Mouse (Mus musculus) midbrain, embryonic 11.5 days (tissue): ENCODE measurements around the gene Robo1. TPM values are rescaled to one million over a fixed set of nuclear protein-coding genes. Genes with fewer than 3 reads are reported as not detected.

Experiments used
- ATAC-seq: fragments of 200-750 bp; cut with Nextera tagmentation; 2 replicates; pipeline ENCODE4 v1.8.0; 2017; ENCODE audit warnings: moderate TSS enrichment, moderate library complexity; ENCODE audit not compliant: low FRiP score
- DNase-seq: peaks from one replicate; pipeline ENCODE4 v3.0.0; 2015; ENCODE audit warnings: low spot score; ENCODE audit errors: missing footprints
- H3K27ac ChIP-seq: fragments of 300-500 bp; sonication (generic); 2 replicates; pipeline ENCODE4 v1.5.1; 2014; ENCODE audit warnings: low read depth, low read length
- H3K27me3 ChIP-seq: fragments of 300-500 bp; sonication (generic); 2 replicates; pipeline ENCODE4 v1.6.1; 2014; ENCODE audit warnings: mild to moderate bottlenecking, low read length, moderate library complexity, mixed read lengths; ENCODE audit not compliant: control insufficient read depth, insufficient read depth
- H3K36me3 ChIP-seq: fragments of 300-500 bp; sonication (generic); 2 replicates; pipeline ENCODE4 v1.6.1; 2014; ENCODE audit warnings: mild to moderate bottlenecking, low read length, moderate library complexity, mixed read lengths; ENCODE audit not compliant: control insufficient read depth, insufficient read depth
- H3K4me1 ChIP-seq: fragments of 300-500 bp; sonication (generic); 2 replicates; pipeline ENCODE4 v1.6.1; 2014; ENCODE audit warnings: low read length; ENCODE audit not compliant: control insufficient read depth, insufficient read depth
- H3K4me2 ChIP-seq: fragments of 300-500 bp; sonication (generic); 2 replicates; pipeline ENCODE4 v1.6.1; 2014; ENCODE audit warnings: mild to moderate bottlenecking, moderate library complexity
- H3K4me3 ChIP-seq: fragments of 300-500 bp; sonication (generic); 2 replicates; pipeline ENCODE4 v1.5.1; 2014; ENCODE audit warnings: low read depth, low read length
- H3K9ac ChIP-seq: fragments of 300-500 bp; sonication (generic); 2 replicates; pipeline ENCODE4 v1.6.1; 2014; ENCODE audit warnings: low read length
- H3K9me3 ChIP-seq: fragments of 300-500 bp; sonication (generic); 2 replicates; pipeline ENCODE4 v1.6.1; 2016; ENCODE audit warnings: low read length; ENCODE audit not compliant: control insufficient read depth
- WGBS: fragments of 180-500 bp; shearing (Covaris S2); extraction: QIAGEN DNeasy Blood & Tissue Kit; methylation state at CpG from one replicate; pipeline ENCODE4 v1.1.7; 2014; 5-methylcytosine and 5-hydroxymethylcytosine counted together
- polyA plus RNA-seq: library from polyadenylated mRNA; unstranded; fragments of >200 nt; fragmentation: Nextera tagmentation; extraction: Ambion mirVana; gene quantifications from 2 replicates; pipeline ENCODE4 v1.2.1, GENCODE M21; 2014

Robo1 gene
- polyA plus RNA-seq, 1 experiment from 2014 or later: 44.4 TPM

DNA sequence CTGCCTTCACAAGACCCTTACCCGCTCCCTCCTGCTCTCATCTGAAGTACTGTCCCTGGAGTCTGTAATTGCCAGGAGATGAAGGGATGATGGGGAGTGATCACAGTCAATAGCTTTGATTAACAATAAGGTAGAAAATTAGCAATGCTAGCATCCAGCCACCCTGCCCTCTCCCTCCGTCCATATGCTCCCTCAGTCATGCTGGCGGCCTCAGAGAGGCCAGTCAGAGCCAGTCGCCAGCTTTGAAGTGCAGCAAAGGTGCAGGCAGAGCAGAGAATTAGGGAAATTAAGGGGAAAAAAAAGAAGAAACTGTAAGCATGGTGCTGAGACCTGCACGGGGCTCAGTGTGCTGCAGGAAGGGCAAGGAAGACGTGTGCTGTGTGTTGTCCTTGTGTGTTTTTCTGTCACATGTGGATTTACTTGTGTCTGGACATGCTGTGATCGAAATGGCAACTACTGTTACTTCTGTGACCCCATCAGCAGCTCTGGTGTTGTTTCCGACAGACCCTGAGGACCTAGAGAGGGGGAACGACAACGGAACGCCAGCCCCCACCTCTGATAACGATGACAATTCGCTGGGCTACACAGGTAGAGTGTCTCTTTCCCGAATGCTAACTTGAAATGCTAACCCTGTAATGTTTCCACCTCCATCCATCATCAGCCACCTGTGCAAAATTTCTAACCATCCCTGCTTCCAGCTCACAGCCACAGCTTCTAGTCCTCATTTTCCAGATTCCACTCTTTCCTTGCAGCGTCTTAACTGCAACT lies 255.3 kb downstream of the Robo1 start:
- DNase-seq (no peak), ATAC-seq (peak; percentile 73)
- WGBS: 27% methylated on average over 15 of the region's 15 CpGs
- Histone ChIP-seq H3K4me2 (peak overlapping the region; percentile 25; the same call in 1 of the 2 replicates), H3K4me3 (peak overlapping the region; percentile 13; the same call in 1 of the 2 replicates), H3K27ac (peak overlapping the region; percentile 38; the same call in 1 of the 2 replicates), H3K9me3 (no peaks in the 10 kb centered on the region), H3K9ac (peak overlapping the region; percentile 17; the same call in 1 of the 2 replicates), H3K4me1 (peaks cover 16% of the 10 kb centered on the region), H3K27me3 (no peaks in the 10 kb centered on the region), H3K36me3 (no peaks in the 10 kb centered on the region)

DNA sequence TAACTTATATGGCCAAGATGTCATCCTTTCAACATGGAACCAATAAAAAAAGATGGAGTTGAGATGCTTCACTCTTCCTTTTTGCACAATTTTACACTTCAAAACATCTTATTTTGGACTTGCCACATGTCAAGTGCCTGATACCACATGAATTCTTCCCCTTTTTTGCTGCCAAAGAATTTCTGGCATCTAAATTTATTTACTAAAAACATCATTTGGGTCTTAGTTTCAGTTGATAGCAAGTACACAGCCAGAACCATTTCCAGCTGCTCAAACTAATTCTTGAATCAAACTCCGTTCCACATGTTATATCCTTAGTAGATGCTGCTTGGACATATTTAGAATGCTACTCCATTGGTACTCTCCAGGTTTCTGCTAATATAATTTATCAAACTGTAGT lies 267.1 kb downstream of the Robo1 start:
- Histone ChIP-seq H3K27me3 (no peaks in the 10 kb centered on the region), H3K36me3 (no peaks in the 10 kb centered on the region), H3K9ac (no peak overlapping the region), H3K4me3 (no peak overlapping the region), H3K4me1 (no peaks in the 10 kb centered on the region), H3K4me2 (no peak overlapping the region), H3K9me3 (no peaks in the 10 kb centered on the region), H3K27ac (no peak overlapping the region)
- 96% methylated on average over 1 of the region's 1 CpGs for WGBS
- DNase-seq (no peak), ATAC-seq (no peak)

DNA sequence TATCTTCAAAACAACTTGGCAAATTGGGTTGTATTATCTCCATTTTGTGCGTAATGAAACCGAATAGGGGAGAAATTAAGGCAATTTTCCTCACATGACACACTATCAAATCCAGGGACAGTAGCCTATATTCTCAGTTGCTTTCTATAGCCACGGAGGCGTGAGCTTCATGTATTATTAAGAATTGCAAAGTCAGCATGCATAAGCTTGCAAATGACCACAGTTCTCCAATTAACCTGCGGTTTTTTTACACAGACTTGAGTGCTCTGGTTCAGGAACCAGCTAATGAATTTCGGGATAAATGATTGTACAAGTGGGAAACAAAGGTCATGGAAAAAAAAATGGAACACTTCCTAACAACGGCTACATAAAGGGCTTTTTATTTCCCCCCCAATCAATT lies 268.9 kb downstream of the Robo1 start:
- Histone ChIP-seq H3K27ac (no peak overlapping the region), H3K9me3 (no peaks in the 10 kb centered on the region), H3K36me3 (no peaks in the 10 kb centered on the region), H3K4me3 (no peak overlapping the region), H3K4me1 (no peaks in the 10 kb centered on the region), H3K9ac (no peak overlapping the region), H3K4me2 (no peak overlapping the region), H3K27me3 (no peaks in the 10 kb centered on the region)
- no peak for ATAC-seq
- WGBS: 78% methylated on average over 7 of the region's 7 CpGs
- no peak for DNase-seq

DNA sequence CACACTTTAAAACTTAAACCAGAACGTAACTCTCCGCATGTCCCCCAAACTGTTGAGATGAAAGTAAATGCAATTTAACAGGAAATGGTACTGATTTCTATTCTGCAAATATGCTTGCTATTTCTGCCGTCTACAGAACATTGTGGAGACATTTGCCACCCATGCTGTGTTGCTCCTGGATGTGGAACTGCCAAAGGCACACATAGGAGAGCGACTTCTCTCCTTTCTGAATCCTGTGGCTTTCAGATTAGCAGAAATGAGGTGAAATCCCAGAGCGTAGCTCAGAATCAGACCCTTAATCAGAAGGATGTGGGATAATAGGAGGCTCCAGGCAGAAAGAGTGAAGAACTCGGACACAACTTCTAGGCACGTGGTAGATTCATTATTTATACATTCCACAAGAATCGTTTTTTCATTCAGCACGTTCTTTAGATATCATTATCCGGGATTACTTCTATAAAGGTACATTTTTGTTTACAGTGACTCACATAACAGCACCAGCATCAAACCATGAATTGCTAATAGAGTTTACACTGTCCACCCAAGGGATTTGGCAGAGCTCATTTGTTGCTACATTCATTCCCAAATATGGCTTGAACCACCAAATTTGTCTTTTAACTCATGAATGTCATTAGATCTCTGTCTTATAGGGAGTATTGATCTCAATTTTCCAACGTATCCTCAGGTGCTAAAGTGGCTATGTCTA lies 276.5 kb downstream of the Robo1 start:
- no peak for DNase-seq
- Histone ChIP-seq H3K4me2 (no peak overlapping the region), H3K9ac (no peak overlapping the region), H3K4me3 (no peak overlapping the region), H3K27ac (no peak overlapping the region), H3K27me3 (no peaks in the 10 kb centered on the region), H3K4me1 (no peaks in the 10 kb centered on the region), H3K9me3 (no peaks in the 10 kb centered on the region), H3K36me3 (no peaks in the 10 kb centered on the region)
- ATAC-seq: peak; percentile 59; the same call in 1 of the 2 replicates
- 71% methylated on average over 11 of the region's 11 CpGs for WGBS

DNA sequence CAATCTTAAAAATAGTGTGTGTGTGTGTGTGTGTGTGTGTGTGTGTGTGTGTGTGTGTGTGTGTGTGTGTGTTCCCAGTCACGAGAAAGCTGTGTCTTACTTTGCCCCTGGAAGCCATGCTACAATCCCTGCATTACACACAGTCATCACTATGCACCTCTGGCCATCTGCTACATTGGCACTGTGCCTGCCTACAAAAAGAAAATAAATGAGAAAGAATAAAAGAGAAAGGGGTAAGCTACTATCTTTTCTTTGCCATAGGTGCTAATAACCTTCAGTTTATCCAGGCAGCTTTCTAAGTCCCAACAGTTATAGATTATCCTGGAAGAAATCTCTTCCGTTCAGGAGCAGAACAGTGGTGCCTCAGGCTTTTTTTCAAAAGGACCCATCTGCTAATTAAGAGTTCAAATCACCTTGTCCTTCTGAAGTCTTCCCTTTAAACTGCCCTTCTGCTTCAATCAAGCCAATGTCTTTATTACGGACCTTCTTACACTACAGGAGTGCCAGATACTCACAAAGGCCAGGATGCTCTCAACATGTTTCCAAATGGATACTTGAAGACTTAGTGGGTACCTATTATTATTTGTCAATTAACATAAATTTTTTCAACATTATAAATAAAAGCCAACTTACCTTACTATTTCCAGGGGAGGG lies 277.2 kb downstream of the Robo1 start:
- no peaks in the 10 kb centered on the region for H3K9me3 ChIP-seq
- H3K27me3 ChIP-seq: no peaks in the 10 kb centered on the region
- H3K36me3 ChIP-seq: no peaks in the 10 kb centered on the region
- peak overlapping the region; percentile 14; the same call in 1 of the 2 replicates for H3K27ac ChIP-seq
- WGBS: 67% methylated on average over 3 of the region's 3 CpGs
- no peak overlapping the region for H3K4me2 ChIP-seq
- H3K4me1 ChIP-seq: no peaks in the 10 kb centered on the region
- ATAC-seq (peak; percentile 69), DNase-seq (no peak)
- H3K9ac ChIP-seq: no peak overlapping the region
- no peak overlapping the region for H3K4me3 ChIP-seq

DNA sequence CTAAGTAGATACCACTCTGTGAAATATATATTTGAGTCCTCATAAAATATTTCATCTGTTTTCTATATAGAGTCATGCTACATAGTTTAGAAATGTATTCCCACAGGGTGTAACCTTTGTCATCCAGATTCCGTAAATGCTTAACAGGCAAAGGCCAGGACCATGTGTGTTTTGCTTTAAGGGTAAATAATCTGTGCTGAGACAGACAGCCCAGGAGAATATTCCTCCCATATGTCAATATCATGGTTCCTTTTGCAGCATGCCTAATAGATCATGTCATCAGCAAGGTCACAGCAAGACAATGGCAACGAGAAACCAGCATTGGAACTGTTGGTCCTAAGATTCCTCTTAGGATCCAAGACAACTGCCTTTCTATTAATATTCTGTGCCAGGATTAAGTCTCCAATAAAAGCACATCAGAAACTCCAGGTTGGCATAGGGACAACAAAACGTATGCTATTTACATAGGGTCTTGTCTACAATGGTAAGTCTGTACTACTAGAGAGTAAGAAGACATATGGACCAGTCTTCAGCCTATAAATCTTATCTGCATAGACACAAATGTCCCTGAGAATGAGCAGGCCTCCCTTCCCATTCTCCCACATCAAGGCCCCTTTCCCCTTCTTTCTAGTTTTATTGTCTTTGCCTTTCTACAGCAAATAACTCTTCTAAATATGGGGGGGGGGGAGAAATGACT lies 279.4 kb downstream of the Robo1 start:
- ATAC-seq (peak; percentile 56; the same call in 1 of the 2 replicates), DNase-seq (no peak)
- no peak overlapping the region for H3K27ac ChIP-seq
- H3K9ac ChIP-seq: no peak overlapping the region
- no peaks in the 10 kb centered on the region for H3K36me3 ChIP-seq
- H3K9me3 ChIP-seq: no peaks in the 10 kb centered on the region
- WGBS: 67% methylated on average over 3 of the region's 3 CpGs
- no peaks in the 10 kb centered on the region for H3K27me3 ChIP-seq
- H3K4me3 ChIP-seq: no peak overlapping the region
- H3K4me2 ChIP-seq: no peak overlapping the region
- no peaks in the 10 kb centered on the region for H3K4me1 ChIP-seq

DNA sequence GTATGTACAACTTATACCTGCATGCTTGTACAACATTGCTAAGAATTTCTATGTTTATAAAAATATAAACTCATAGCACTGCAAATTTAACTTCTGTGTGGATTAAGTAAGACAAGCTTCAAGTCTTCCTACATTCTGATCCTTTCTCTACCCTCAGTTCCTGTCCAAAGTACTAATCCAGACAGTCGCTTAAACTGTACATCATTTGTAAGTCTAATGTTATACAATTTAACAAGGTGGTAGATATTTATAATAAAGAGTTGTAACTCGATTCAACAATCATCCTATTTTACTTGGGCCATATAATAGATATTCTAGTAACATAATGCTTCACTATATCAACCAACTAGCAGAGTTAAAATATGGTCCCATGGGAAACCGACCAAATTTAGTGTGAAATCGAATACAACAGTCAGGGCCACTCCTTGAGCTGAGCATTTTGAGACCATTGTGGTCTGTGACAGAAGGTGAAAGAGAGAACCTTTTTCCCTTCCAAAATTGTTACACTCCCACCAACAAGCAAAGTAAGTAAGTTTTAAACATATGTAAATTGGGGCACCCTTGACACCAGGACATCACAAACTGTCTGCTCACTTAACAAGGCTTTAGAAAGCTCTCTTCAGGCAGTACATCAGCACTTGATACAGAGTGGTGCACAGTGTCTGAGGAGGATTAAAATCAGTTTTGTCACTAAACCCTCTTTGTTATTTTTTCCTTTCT lies 295.5 kb downstream of the Robo1 start:
- no peak overlapping the region for H3K27ac ChIP-seq
- no peak overlapping the region for H3K4me3 ChIP-seq
- H3K27me3 ChIP-seq: no peaks in the 10 kb centered on the region
- no peaks in the 10 kb centered on the region for H3K9me3 ChIP-seq
- ATAC-seq (peak; percentile 91), DNase-seq (peak; percentile 88)
- no peak overlapping the region for H3K4me2 ChIP-seq
- WGBS: 54% methylated on average over 4 of the region's 4 CpGs
- H3K36me3 ChIP-seq: no peaks in the 10 kb centered on the region
- no peak overlapping the region for H3K9ac ChIP-seq
- H3K4me1 ChIP-seq: 0 out of 2 replicates have a peak, but pooled peaks cover 2% of the 10 kb centered on the region

DNA sequence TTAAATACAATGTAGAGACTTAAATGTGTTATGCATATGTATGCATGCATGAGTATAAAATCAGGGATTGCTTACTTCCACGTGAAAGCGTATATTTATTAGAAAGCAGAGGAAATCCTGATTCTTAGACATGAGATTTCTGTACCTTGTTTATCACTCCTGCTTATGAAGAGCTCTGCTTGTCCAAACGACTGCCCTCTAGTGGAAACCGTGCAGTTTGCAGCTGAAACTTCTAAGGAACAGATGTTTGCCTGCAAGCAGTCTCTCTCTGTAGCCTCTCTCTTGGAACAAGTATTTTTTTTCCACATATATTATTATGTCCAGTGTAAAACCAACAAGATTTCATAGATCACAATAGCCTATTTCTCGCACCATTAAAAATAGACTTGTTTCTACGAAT lies 297.0 kb downstream of the Robo1 start:
- Histone ChIP-seq H3K9me3 (no peaks in the 10 kb centered on the region), H3K4me3 (no peak overlapping the region), H3K36me3 (no peaks in the 10 kb centered on the region), H3K9ac (no peak overlapping the region), H3K4me2 (no peak overlapping the region), H3K4me1 (0 out of 2 replicates have a peak, but pooled peaks cover 2% of the 10 kb centered on the region), H3K27ac (no peak overlapping the region), H3K27me3 (no peaks in the 10 kb centered on the region)
- ATAC-seq (0 out of 2 replicates have a peak, but pooled peaks have one; percentile 49), DNase-seq (peak; percentile 98)
- WGBS: 19% methylated on average over 6 of the region's 6 CpGs
